Mouse (Mus musculus): ENCODE data around the gene Bmt2. TPM values are rescaled to one million over a fixed set of nuclear protein-coding genes. Genes with fewer than 3 reads are reported as not detected.
A peak's percentile ranks its signal among the peaks of the same experiment; 100 is the strongest.

Bmt2 gene
- polyA plus RNA-seq, 1 experiment from 2014 or later: 3.5 TPM

DNA sequence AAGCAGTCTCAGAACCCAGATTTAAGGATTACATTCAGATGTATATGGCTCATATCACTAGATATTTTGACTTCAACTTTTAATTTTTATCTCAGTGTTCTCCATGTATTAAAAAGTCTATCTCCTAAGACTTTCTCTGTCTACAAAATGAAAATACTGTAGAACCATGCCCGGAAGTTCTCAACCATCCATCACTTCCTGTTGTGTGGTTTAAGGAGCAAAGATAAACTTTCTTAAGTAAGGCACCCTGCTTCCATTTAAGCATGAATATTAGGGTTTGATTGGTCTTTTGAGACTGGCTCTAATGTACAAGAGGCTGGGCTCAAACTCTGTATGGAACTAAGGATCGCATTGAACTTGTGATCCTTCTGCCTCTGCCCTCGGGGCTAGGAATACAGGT, 63.2 kb downstream of the Bmt2 start:
- no peak overlapping the region for H3K4me3 ChIP-seq (replicated peaks)
- peaks cover 15% of the 10 kb centered on the region for H3K4me1 ChIP-seq (replicated peaks)
- no peaks in the 10 kb centered on the region for H3K36me3 ChIP-seq
- H3K27me3 ChIP-seq: no peaks in the 10 kb centered on the region
- no peak overlapping the region for H3K4me2 ChIP-seq
- H3K9ac ChIP-seq: no peak overlapping the region
- 48% methylated on average over 3 of the region's 3 CpGs for WGBS (ENCODE audit: insufficient replicate concordance)
- H3K27ac ChIP-seq: no peak overlapping the region
- H3K9me3 ChIP-seq (replicated peaks): no peaks in the 10 kb centered on the region
- ATAC-seq (ENCODE audit: low read depth) (no peak), DNase-seq (no peak)

DNA sequence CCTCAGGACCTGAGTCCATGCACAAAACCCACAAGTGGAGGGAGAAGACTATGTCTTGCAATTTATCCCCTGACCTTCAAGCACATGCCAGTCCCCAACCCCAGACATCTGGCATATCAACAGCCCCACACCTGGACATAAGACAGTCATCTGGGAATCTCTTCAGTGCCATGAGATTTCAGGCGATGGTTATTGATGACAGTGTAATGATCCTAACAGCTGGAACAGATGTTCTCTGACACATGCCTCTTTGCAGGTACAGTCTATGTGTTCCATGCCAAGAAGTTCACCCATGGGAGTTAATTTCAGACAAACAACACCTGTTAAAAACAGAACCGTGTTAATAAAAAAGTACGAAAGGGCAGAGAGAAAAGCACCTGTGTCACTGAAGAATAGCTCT, 64.1 kb downstream of the Bmt2 start:
- DNase-seq (no peak), ATAC-seq (ENCODE audit: low read depth) (no peak)
- Histone ChIP-seq H3K4me2 (no peak overlapping the region), H3K9me3 (replicated peaks) (no peaks in the 10 kb centered on the region), H3K27me3 (no peaks in the 10 kb centered on the region), H3K27ac (no peak overlapping the region), H3K4me1 (replicated peaks) (peaks cover 22% of the 10 kb centered on the region), H3K36me3 (no peaks in the 10 kb centered on the region), H3K4me3 (replicated peaks) (no peak overlapping the region), H3K9ac (no peak overlapping the region)
- 63% methylated on average over 3 of the region's 3 CpGs for WGBS (ENCODE audit: insufficient replicate concordance)

DNA sequence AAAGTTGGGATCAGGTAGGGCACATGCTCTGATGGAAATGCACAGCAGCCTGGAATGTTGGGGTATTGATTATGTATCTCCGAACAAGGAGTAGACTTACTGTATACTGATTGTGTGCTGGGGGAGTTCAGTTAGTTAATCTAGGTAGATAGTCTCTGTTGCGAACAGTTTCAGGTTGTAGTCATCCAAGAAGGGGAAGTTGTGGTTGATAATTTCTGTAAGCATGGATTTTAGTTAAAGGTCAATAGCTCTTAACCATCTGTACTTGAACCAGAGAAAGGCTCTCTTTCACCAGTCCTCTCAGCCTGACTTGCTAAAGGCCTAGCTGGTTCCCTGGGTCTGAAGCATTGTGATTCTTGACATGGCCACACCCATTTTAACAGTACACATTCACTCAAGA, 66.9 kb downstream of the Bmt2 start:
- WGBS (ENCODE audit: insufficient replicate concordance): 53% methylated on average over 2 of the region's 2 CpGs
- H3K4me2 ChIP-seq: no peak overlapping the region
- no peaks in the 10 kb centered on the region for H3K36me3 ChIP-seq
- no peak overlapping the region for H3K27ac ChIP-seq
- no peaks in the 10 kb centered on the region for H3K9me3 ChIP-seq (replicated peaks)
- H3K4me1 ChIP-seq (replicated peaks): peaks cover 28% of the 10 kb centered on the region
- no peaks in the 10 kb centered on the region for H3K27me3 ChIP-seq
- ATAC-seq (ENCODE audit: low read depth): no peak
- no peak overlapping the region for H3K4me3 ChIP-seq (replicated peaks)
- DNase-seq: no peak
- H3K9ac ChIP-seq: no peak overlapping the region

DNA sequence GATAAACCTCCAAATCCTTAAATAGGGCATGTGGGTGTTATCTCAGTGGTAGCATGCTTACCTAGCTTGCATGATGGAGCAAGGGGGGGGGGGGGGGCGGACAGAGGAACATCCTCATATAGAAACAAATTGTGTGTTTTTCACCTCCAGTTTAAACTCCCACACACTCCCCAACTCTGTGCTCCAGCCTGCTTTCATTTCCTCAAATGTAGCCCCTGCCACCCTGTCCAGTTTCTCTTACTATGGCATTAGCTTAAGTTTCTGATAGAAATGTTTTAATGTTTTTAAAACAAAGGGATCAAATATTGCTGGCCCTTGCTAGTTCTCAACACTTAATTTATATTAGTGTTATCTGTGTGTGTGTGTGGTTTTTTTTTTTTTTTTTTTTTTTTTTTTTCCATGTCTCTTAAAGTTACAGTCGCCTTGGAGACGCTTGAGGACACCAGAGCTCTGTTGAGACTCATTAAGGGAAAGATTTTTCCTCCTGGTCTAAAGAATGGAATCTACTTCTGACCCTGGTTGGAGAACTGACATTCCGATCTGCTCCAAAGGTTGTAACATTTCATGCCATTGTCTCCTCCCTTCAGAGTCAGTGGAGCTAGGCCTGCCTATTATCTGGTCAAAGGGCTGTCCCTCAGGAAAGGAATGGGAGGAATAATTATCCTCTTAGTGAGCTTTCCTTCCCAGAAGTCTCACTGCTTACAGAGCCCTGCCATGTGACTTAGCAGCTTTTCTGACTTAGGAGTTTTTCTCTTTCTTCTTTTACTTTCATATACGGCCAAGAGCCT, 68.2 kb downstream of the Bmt2 start:
- Histone ChIP-seq H3K9ac (no peak overlapping the region), H3K9me3 (replicated peaks) (no peaks in the 10 kb centered on the region), H3K36me3 (no peaks in the 10 kb centered on the region), H3K4me1 (replicated peaks) (peaks cover 32% of the 10 kb centered on the region), H3K27ac (no peak overlapping the region), H3K4me2 (no peak overlapping the region), H3K4me3 (replicated peaks) (no peak overlapping the region), H3K27me3 (no peaks in the 10 kb centered on the region)
- no peak for DNase-seq
- 70% methylated on average over 5 of the region's 5 CpGs for WGBS (ENCODE audit: insufficient replicate concordance)
- no peak for ATAC-seq (ENCODE audit: low read depth)

DNA sequence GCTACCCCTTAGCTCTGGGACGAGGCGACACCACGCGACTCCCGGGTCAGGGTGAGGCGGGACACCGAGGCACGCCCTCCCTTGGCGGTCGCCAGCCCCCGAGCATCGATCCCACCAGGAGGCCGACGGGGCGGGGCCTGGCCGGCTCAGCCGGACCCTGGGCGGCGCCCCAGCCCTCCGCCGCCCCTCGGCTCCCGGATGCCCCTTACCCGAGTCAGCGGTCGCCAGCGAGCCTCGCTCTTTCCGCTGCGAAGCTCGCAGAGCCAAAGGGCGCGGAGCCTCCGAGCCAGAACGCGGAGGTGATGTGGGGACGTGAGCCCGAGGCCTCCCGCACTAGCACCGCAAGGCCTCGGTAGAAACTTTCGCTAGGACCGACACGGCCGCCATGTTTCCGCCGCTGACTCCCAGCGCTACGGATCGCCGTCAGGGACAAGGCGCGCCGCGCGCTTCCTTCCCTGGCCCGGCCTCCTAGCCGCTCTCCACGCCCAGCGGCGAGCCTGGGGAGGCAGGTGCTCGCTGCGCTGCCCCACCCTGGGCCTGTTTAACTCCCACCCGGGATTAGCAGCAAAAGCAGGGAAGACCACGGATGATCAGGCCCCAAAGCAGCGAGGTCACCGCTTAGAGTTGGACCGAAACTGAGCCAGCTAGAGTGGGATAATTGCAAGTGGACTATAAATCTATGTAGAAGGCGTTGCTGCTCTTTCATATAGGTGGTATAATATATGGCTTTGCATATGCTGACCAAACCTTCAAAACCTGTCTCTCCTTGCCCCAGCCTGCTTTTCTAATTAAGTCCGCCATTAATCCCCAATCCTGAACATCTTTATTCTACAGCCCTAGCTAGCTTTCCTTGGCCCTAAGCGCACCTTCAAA, 69.9 kb downstream of the Bmt2 start, which contains the start of gene Tmem168:
Gene Tmem168 (minus strand): TSS at position 480 of the 873 bp plus-strand sequence.
- peak within 1 kb of the TSS; percentile 78 for H3K4me2 ChIP-seq
- WGBS (ENCODE audit: insufficient replicate concordance): 3% methylated on average over 71 of the region's 71 CpGs

DNA sequence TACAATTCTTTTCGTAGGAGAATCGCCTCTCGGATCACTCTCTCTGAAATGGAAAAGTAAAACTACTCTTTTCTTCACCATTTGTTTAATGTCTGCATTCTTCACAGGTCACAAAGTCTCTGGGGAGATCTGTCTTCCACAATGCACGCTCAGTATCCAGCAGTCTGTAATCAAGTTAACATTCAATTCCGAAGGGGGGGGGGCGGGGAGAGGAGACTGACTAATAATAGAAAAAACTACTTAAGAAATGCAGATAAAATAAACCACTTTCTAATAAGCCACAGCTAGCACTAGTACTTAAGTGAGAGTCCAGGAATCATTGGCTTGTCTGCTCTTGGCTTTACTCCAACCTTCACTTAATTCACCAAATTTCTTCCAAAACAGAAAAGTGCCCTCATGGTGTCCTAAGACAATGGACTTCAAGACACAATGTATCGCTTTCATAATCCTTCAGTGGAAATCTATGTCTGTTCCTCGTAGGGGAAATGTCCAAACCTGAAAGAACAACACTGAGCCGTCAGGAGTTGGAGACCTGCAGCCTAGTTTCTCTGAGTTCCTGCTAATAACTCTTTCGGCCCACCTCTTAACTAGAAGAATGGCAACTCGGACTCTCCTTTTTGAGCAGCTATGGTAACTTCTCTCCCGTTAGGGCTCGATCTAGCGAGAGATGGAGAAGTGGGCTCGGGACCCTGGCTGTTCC, 70.7 kb downstream of the Bmt2 start:
- Histone ChIP-seq H3K9ac (peak overlapping the region; percentile 91), H3K27me3 (no peaks in the 10 kb centered on the region), H3K36me3 (peaks cover 11% of the 10 kb centered on the region), H3K4me2 (peak overlapping the region; percentile 78), H3K4me1 (replicated peaks) (peaks cover 32% of the 10 kb centered on the region), H3K27ac (peak overlapping the region; percentile 87), H3K9me3 (replicated peaks) (no peaks in the 10 kb centered on the region), H3K4me3 (replicated peaks) (peak overlapping the region; percentile 77)
- peak; percentile 8; the same call in 1 of the 2 replicates for ATAC-seq (ENCODE audit: low read depth)
- WGBS (ENCODE audit: insufficient replicate concordance): 14% methylated on average over 15 of the region's 15 CpGs
- DNase-seq: no peak

More for the DNA sequence above, 69.9 kb downstream of the Bmt2 start, which contains the start of gene Tmem168:
- peaks cover 4% of the 10 kb centered on the region; the same call in 1 of the 2 replicates for H3K36me3 ChIP-seq
- H3K4me1 ChIP-seq (replicated peaks): peaks cover 32% of the 10 kb centered on the region
- no peaks in the 10 kb centered on the region for H3K9me3 ChIP-seq (replicated peaks)
- H3K27ac ChIP-seq: peak within 1 kb of the TSS; percentile 87
- ATAC-seq (ENCODE audit: low read depth): peak; percentile 97
- DNase-seq: peak; percentile 85
- no peaks in the 10 kb centered on the region for H3K27me3 ChIP-seq
- H3K4me3 ChIP-seq (replicated peaks): peak within 1 kb of the TSS; percentile 77
- H3K9ac ChIP-seq: peak within 1 kb of the TSS; percentile 91

DNA sequence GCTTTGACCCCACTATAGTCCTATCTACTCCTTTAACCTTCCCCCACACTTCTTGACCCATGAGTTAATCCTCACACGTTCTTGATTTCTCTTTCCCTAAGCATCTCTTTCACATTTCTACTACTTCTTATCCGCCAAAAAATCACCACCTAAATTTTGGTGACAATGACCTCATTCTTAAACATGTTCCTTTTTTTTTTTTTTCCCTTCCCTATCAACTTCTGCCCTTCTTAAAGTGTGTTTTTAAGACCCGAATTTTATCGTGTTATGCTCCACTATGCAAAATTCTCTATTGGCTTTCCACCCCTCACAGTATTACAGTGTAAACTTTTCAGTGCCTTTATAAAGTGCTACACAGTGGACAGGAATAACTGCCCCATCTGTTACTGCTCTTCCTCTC, 71.4 kb downstream of the Bmt2 start:
- Histone ChIP-seq H3K4me2 (peak overlapping the region; percentile 78), H3K4me3 (replicated peaks) (peak overlapping the region; percentile 77), H3K4me1 (replicated peaks) (peaks cover 39% of the 10 kb centered on the region), H3K27ac (no peak overlapping the region), H3K27me3 (no peaks in the 10 kb centered on the region), H3K36me3 (peaks cover 18% of the 10 kb centered on the region), H3K9me3 (replicated peaks) (no peaks in the 10 kb centered on the region), H3K9ac (peak overlapping the region; percentile 91; the same call in 1 of the 2 replicates)
- DNase-seq (no peak), ATAC-seq (ENCODE audit: low read depth) (no peak)
- WGBS (ENCODE audit: insufficient replicate concordance): 61% methylated on average over 4 of the region's 4 CpGs

DNA sequence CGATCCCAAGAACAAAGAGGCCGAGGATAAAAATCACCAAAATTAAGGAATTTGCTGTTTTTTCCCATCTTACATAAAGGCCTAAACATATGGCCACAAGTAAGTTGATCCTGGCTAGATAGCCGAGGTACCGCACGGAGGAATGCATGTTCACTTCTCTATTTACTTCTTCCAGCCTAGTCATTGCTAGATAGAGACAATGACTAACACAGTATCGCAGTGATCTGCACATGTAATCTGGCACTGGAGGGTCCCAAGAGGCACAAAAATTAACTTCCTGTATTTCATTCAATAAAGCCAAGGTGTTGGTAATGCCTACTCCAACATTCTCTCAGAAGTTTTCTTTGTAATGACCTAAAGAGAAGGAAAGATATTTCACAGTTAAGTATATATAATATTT, 74.6 kb downstream of the Bmt2 start:
- DNase-seq: no peak
- Histone ChIP-seq H3K27me3 (no peaks in the 10 kb centered on the region), H3K9ac (no peak overlapping the region), H3K9me3 (replicated peaks) (no peaks in the 10 kb centered on the region), H3K36me3 (peaks cover 18% of the 10 kb centered on the region), H3K4me2 (no peak overlapping the region), H3K27ac (no peak overlapping the region), H3K4me3 (replicated peaks) (no peak overlapping the region), H3K4me1 (replicated peaks) (peaks cover 35% of the 10 kb centered on the region)
- ATAC-seq (ENCODE audit: low read depth): no peak
- 78% methylated on average over 6 of the region's 6 CpGs for WGBS (ENCODE audit: insufficient replicate concordance)

DNA sequence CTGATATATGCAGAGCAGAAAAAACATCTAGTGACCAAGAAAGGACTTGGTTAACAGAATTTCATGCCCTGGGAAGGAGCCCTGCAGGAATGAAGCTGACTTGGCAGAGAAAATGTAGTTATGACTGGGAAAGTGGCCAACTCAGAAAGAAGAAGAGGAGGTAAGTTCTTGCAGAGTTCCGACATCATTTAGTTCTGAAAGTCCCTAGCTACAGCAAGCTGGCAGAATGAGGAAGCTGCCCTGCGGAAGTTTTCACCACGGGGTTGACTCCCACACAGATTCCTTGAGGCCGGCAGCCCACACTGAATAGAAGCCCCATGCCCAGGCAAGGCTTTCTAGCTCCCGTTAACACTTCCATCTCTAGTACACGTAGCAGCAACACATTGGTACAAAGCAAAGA, 76.2 kb downstream of the Bmt2 start:
- ATAC-seq (ENCODE audit: low read depth) (no peak), DNase-seq (no peak)

DNA sequence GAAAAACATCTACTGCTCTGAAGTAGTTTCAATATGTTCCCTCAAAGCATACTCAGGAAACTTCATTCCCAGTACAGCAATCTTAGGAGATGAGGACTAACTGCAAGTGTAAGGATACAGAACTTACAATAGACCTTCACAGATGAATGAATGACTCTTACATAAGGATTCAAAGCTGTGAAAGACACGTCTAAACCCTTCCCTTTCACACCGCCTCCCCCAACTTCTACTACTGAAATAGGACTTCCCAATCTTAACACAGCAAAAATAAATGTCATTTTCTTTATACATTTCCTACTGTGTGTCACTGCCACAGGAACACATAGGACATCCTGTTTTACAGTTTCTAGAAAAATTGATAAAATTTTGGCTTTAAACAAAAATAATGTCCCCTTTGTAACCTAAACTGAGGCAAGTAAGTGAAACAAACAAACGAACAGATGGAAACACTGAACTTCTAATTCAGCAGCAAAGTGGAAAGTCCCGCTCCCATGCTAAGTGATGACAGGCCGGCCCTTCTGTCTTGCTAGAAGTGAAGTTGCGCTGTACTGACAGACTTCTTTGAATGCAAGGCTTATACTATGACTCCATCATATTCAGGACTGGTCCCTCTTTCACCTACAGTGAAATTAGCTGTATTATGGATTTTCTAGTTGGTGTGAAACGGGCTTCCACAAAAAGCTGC, 79.4 kb downstream of the Bmt2 start:
- Histone ChIP-seq H3K4me3 (replicated peaks) (no peak overlapping the region), H3K4me2 (no peak overlapping the region), H3K4me1 (replicated peaks) (peaks cover 20% of the 10 kb centered on the region), H3K27me3 (no peaks in the 10 kb centered on the region), H3K36me3 (peaks cover 28% of the 10 kb centered on the region), H3K9ac (no peak overlapping the region), H3K27ac (no peak overlapping the region), H3K9me3 (replicated peaks) (no peaks in the 10 kb centered on the region)
- DNase-seq: no peak
- no peak for ATAC-seq (ENCODE audit: low read depth)
- 78% methylated on average over 7 of the region's 7 CpGs for WGBS (ENCODE audit: insufficient replicate concordance)

More for the DNA sequence above, 76.2 kb downstream of the Bmt2 start:
- Histone ChIP-seq H3K4me2 (no peak overlapping the region), H3K9ac (no peak overlapping the region), H3K9me3 (replicated peaks) (no peaks in the 10 kb centered on the region), H3K4me1 (replicated peaks) (peaks cover 30% of the 10 kb centered on the region), H3K27ac (no peak overlapping the region), H3K36me3 (peaks cover 18% of the 10 kb centered on the region), H3K27me3 (no peaks in the 10 kb centered on the region), H3K4me3 (replicated peaks) (no peak overlapping the region)
- WGBS (ENCODE audit: insufficient replicate concordance): 33% methylated on average over 6 of the region's 6 CpGs

Measured in liver, embryonic 13.5 days (tissue).